Mouse (Mus musculus) MEL (cell line): ENCODE data around the gene Prss41. TPM values are rescaled to one million over a fixed set of nuclear protein-coding genes. Genes with fewer than 3 reads are reported as not detected.

ENCODE experiments used
- DNase-seq: peaks from one replicate; pipeline ENCODE4 v3.0.0; 2011; ENCODE audit warnings: low read depth, low spot score
- H3K27ac ChIP-seq: 2 replicates; pipeline ENCODE4 v1.5.1; 2012; ENCODE audit warnings: low read depth, mild to moderate bottlenecking, control low read depth, low read length, moderate library complexity; ENCODE audit not compliant: control insufficient read depth
- H3K27me3 ChIP-seq, 2 experiments: fragments of 150-350 bp in 1 of 2; sonication (generic) in 1 of 2; 2 replicates each; pipeline ENCODE4 v1.6.1; 2012; ENCODE audit warnings: low read length in 2 of 2, mild to moderate bottlenecking in 2 of 2, improper control_type of control experiment in 1 of 2, moderate library complexity in 1 of 2; ENCODE audit not compliant: insufficient read depth in 2 of 2, control insufficient read depth in 1 of 2
- H3K36me3 ChIP-seq, 2 experiments: 2 replicates each; pipeline ENCODE4 v1.6.1; 2012 to 2014; ENCODE audit warnings: low read length in 2 of 2, improper control_type of control experiment in 1 of 2, inconsistent platforms in 1 of 2, mild to moderate bottlenecking in 1 of 2; ENCODE audit not compliant: insufficient read depth in 2 of 2, control insufficient read depth in 1 of 2
- H3K4me1 ChIP-seq, 2 experiments: fragments of 150-350 bp in 1 of 2; sonication (generic) in 1 of 2; 2 replicates each; pipeline ENCODE4 v1.6.1; 2012; ENCODE audit warnings: low read length in 2 of 2, improper control_type of control experiment in 1 of 2, mild to moderate bottlenecking in 1 of 2; ENCODE audit not compliant: insufficient read depth in 2 of 2, control insufficient read depth in 1 of 2
- H3K4me3 ChIP-seq, 2 experiments: fragments of 150-350 bp in 1 of 2; sonication (generic) in 1 of 2; 2 replicates each; pipeline ENCODE4 v1.5.1; 2012; ENCODE audit warnings: low read depth in 2 of 2, low read length in 2 of 2, mild to moderate bottlenecking in 2 of 2, moderate library complexity in 2 of 2, control low read depth in 1 of 2, improper control_type of control experiment in 1 of 2; ENCODE audit not compliant: control insufficient read depth in 1 of 2, insufficient read depth in 1 of 2
- H3K79me2 ChIP-seq: 2 replicates; pipeline ENCODE4 v1.6.1; 2012; ENCODE audit warnings: mild to moderate bottlenecking, low read length, moderate library complexity; ENCODE audit not compliant: control insufficient read depth, poor library complexity, insufficient read depth
- H3K9ac ChIP-seq: 2 replicates; pipeline ENCODE4 v1.6.1; 2012; ENCODE audit warnings: low read depth, mild to moderate bottlenecking, control low read depth, low read length, moderate library complexity; ENCODE audit not compliant: control insufficient read depth, poor library complexity, severe bottlenecking
- H3K9me3 ChIP-seq: fragments of 150-350 bp; sonication (generic); replicated peaks from 2 replicates; pipeline ENCODE4 v1.6.1; 2012; ENCODE audit warnings: mild to moderate bottlenecking, low read length, improper control_type of control experiment, moderate library complexity; ENCODE audit not compliant: insufficient read depth
- CHD1 ChIP-seq: IDR thresholded peaks from 2 replicates; pipeline ENCODE4 v1.6.1; 2012; ENCODE audit warnings: low read depth, mild to moderate bottlenecking, inconsistent platforms, low read length, improper control_type of control experiment
- CHD2 ChIP-seq: IDR thresholded peaks from 2 replicates; pipeline ENCODE4 v1.6.1; 2011; ENCODE audit warnings: low read length, improper control_type of control experiment
- CTCF ChIP-seq, 3 experiments: IDR thresholded peaks in 2 of 3; conservative IDR thresholded peaks in 1 of 3; 2 replicates each; pipeline ENCODE4 v1.5.1; 2011 to 2012; ENCODE audit warnings: low read length in 3 of 3, low read depth in 2 of 3, mild to moderate bottlenecking in 2 of 3, improper control_type of control experiment in 1 of 3, inconsistent platforms in 1 of 3, mixed read lengths in 1 of 3, moderate library complexity in 1 of 3; ENCODE audit not compliant: control insufficient read depth in 1 of 3, insufficient read depth in 1 of 3, poor library complexity in 1 of 3, severe bottlenecking in 1 of 3
- GABPA ChIP-seq: IDR thresholded peaks from 2 replicates; pipeline ENCODE4 v1.6.1; 2012; ENCODE audit warnings: low read depth, mild to moderate bottlenecking, inconsistent platforms, low read length, improper control_type of control experiment, moderate library complexity
- KAT2A ChIP-seq: conservative IDR thresholded peaks from 2 replicates; pipeline ENCODE4 v1.6.1; 2012; ENCODE audit warnings: low read depth, low read length, improper control_type of control experiment, inconsistent platforms
- MAZ ChIP-seq: IDR thresholded peaks from 2 replicates; pipeline ENCODE4 v1.6.1; 2012; ENCODE audit warnings: low read depth, mild to moderate bottlenecking, inconsistent platforms, low read length, improper control_type of control experiment
- MXI1 ChIP-seq: IDR thresholded peaks from 2 replicates; pipeline ENCODE4 v1.6.1; 2011; ENCODE audit warnings: mild to moderate bottlenecking, low read depth, low read length, improper control_type of control experiment
- MYB ChIP-seq: IDR thresholded peaks from 2 replicates; pipeline ENCODE4 v1.6.1; 2011; ENCODE audit warnings: mild to moderate bottlenecking, low read depth, low read length, improper control_type of control experiment
- MYC ChIP-seq: IDR thresholded peaks from 2 replicates; pipeline ENCODE4 v1.6.1; 2011; ENCODE audit warnings: low read depth, mild to moderate bottlenecking, low read length, improper control_type of control experiment, moderate library complexity
- NRF1 ChIP-seq: IDR thresholded peaks from 2 replicates; pipeline ENCODE4 v1.6.1; 2014; ENCODE audit warnings: low read depth, mild to moderate bottlenecking, inconsistent platforms, low read length, improper control_type of control experiment, moderate library complexity; ENCODE audit not compliant: poor library complexity, insufficient read depth, severe bottlenecking
- POLR2A ChIP-seq, 2 experiments: IDR thresholded peaks; 2 replicates each; pipeline ENCODE4 v1.6.1; 2011 to 2012; ENCODE audit warnings: low read length in 2 of 2, mild to moderate bottlenecking in 2 of 2, control low read depth in 1 of 2, improper control_type of control experiment in 1 of 2, low read depth in 1 of 2, moderate library complexity in 1 of 2; ENCODE audit not compliant: control insufficient read depth in 1 of 2, insufficient read depth in 1 of 2, poor library complexity in 1 of 2
- POLR2AphosphoS2 ChIP-seq: IDR thresholded peaks from 2 replicates; pipeline ENCODE4 v1.6.1; 2011; ENCODE audit warnings: low read length, improper control_type of control experiment
- POLR2AphosphoS5 ChIP-seq: IDR thresholded peaks from 2 replicates; pipeline ENCODE4 v1.6.1; 2012; ENCODE audit warnings: low read depth, borderline replicate concordance, mild to moderate bottlenecking, inconsistent platforms, low read length, moderate library complexity, mixed read lengths
- RAD21 ChIP-seq: IDR thresholded peaks from 2 replicates; pipeline ENCODE4 v1.6.1; 2011; ENCODE audit warnings: mild to moderate bottlenecking, low read depth, low read length, improper control_type of control experiment
- RCOR1 ChIP-seq: IDR thresholded peaks from 2 replicates; pipeline ENCODE4 v1.6.1; 2012; ENCODE audit warnings: low read depth, mild to moderate bottlenecking, inconsistent platforms, low read length, improper control_type of control experiment
- SMC3 ChIP-seq: IDR thresholded peaks from 2 replicates; pipeline ENCODE4 v1.6.1; 2011; ENCODE audit warnings: low read depth, low read length, improper control_type of control experiment
- TBP ChIP-seq: IDR thresholded peaks from 2 replicates; pipeline ENCODE4 v1.8.0; 2011; ENCODE audit warnings: low read depth, low read length, improper control_type of control experiment
- TCF12 ChIP-seq: IDR thresholded peaks from 2 replicates; pipeline ENCODE4 v1.6.1; 2014; ENCODE audit warnings: low read depth, mild to moderate bottlenecking, inconsistent platforms, low read length, improper control_type of control experiment, moderate library complexity
- UBTF ChIP-seq: IDR thresholded peaks from 2 replicates; pipeline ENCODE4 v1.6.1; 2012; ENCODE audit warnings: low read depth, mild to moderate bottlenecking, inconsistent platforms, low read length, improper control_type of control experiment, moderate library complexity, borderline replicate concordance; ENCODE audit not compliant: insufficient read depth
- USF1 ChIP-seq: IDR thresholded peaks from 2 replicates; pipeline ENCODE4 v1.6.1; 2014; ENCODE audit warnings: low read depth, mild to moderate bottlenecking, inconsistent platforms, low read length, improper control_type of control experiment, moderate library complexity
- ZKSCAN1 ChIP-seq: IDR thresholded peaks from 2 replicates; pipeline ENCODE4 v1.6.1; 2012; ENCODE audit warnings: low read depth, mild to moderate bottlenecking, inconsistent platforms, low read length, improper control_type of control experiment, moderate library complexity
- polyA plus RNA-seq, 2 experiments: library from polyadenylated mRNA; stranded (reverse) in 1 of 2; unstranded in 1 of 2; fragments of >175 nt in 1 of 2; fragments of >200 nt in 1 of 2; gene quantifications; 2 replicates each; pipeline versions ENCODE4 v1.2.1 to v1.2.4; 2012; ENCODE audit warnings: low replicate concordance in 2 of 2, low read depth in 1 of 2; ENCODE audit not compliant: insufficient read length in 2 of 2, insufficient read depth in 1 of 2, missing spikeins in 1 of 2
- total RNA-seq: library from RNA; depleted of rRNA; stranded (reverse); fragments of 300-350 nt; gene quantifications from 2 replicates; pipeline ENCODE4 v1.2.3, GENCODE M21; 2012

Prss41 gene
- total and polyA plus RNA-seq, 3 experiments: 3.4 to 12.8 TPM; not detected in 1

DNA sequence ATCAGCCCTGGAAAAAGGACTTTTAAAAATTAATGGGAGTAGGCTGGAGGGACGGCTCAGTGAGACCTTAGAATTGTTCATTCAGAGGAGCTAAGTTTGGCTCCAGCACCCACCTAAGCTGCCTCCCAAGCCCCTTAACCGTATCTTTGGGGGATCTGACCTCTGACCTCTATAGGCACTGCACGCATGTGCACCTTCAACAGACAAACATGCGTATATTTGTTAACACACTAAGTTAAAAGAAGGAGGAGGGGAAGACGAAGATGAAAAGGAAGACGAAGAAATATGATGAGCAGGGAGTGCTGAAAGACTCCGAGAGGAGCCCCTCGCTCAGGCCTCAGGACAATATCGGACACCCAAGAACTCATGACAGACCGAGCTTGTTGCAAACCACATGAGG, 42.3 kb downstream of the Prss41 start:
- no peak for DNase-seq
- H3K9ac ChIP-seq: peak overlapping the region; percentile 9; the same call in 1 of the 2 replicates
- no peak for TF ChIP-seq POLR2A (IDR thresholded peaks at IDR 0.05; ENCODE audit: control insufficient read depth in 1 of 2, insufficient read depth in 1 of 2, low read depth in 1 of 2, low read length in 2 of 2, poor library complexity in 1 of 2)
- TF ChIP-seq, all 39 proteins: peak for 0
- H3K27me3 ChIP-seq: no peaks in the 10 kb centered on the region
- peak overlapping the region in 1 of 2 experiments; percentile 8; a peak in 1 of 4 replicates for H3K4me3 ChIP-seq
- no peaks in the 10 kb centered on the region for H3K9me3 ChIP-seq
- H3K36me3 ChIP-seq: peaks cover 2 to 18% of the 10 kb centered on the region in 2 experiments; a peak in 3 of 4 replicates
- peaks cover 37% of the 10 kb centered on the region for H3K79me2 ChIP-seq
- H3K4me1 ChIP-seq: peaks cover 4 to 5% of the 10 kb centered on the region in 2 experiments; a peak in 3 of 4 replicates
- H3K27ac ChIP-seq: no peak overlapping the region

DNA sequence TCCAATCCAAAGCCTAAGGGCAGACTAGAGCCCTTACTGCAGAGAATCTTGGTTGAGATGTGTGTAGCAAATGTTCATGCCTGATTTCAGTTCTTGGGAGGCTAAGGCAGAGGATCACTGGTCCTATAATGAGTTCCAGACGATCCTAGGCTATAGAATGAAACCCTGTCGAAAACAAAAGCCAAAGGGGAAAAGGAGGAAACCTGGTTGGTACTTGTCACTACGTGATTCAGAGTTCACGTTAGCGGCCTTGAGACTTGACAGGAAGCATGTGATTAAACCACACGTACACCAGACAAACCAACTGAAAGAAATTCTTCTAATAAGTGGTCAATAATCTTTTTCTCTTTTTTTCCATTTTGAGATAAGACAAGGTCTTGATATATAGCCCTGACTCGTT, 46.7 kb downstream of the Prss41 start:
- Histone ChIP-seq H3K9ac (no peak overlapping the region), H3K4me1 (peaks cover 0 to 4% of the 10 kb centered on the region in 2 experiments; a peak in 2 of 4 replicates), H3K36me3 (peaks cover 0 to 3% of the 10 kb centered on the region in 2 experiments; a peak in 2 of 4 replicates), H3K9me3 (no peaks in the 10 kb centered on the region), H3K27me3 (peaks cover 0 to under 1% of the 10 kb centered on the region in 2 experiments; a peak in 1 of 4 replicates), H3K79me2 (no peaks in the 10 kb centered on the region; the same call in 1 of the 2 replicates)
- DNase-seq: no peak
- TF ChIP-seq RAD21: no peak
- no peak for TF ChIP-seq MXI1
- TF ChIP-seq USF1: no peak
- no peak for TF ChIP-seq CTCF (IDR thresholded peaks at IDR 0.05 in 2 of 3, conservative IDR thresholded peaks at IDR 0.05 in 1 of 3; ENCODE audit: control insufficient read depth in 1 of 3, insufficient read depth in 1 of 3, low read depth in 2 of 3, low read length in 3 of 3, poor library complexity in 1 of 3, severe bottlenecking in 1 of 3)
- TF ChIP-seq ZKSCAN1: no peak
- no peak for TF ChIP-seq MYB
- TF ChIP-seq SMC3: no peak
- no peak for TF ChIP-seq KAT2A
- TF ChIP-seq TCF12: no peak
- TF ChIP-seq MYC: no peak
- TF ChIP-seq, all 39 proteins: peak for 0
- H3K27ac ChIP-seq: no peak overlapping the region
- no peak overlapping the region for H3K4me3 ChIP-seq

DNA sequence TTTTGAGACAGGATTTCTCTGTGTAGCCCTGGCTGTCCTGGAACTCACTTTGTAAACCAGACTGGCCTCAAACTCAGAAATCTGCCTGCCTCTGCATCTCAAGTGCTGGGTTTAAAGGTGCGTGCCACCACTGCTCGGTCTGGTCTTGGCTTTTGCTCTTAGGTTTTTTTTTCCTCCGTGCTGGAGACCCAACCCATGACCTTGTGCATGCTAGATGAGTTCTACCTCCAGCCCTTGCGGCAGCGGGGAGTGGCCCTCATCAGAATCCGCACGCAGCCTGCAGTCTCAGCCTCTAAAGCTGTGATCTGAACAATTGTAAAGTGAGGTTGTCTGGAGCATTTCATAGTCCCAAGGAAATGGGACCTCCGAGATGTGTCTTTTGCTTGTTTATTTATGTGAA, 48.6 kb downstream of the Prss41 start:
- Histone ChIP-seq H3K36me3 (no peaks in the 10 kb centered on the region), H3K4me3 (no peak overlapping the region), H3K9ac (no peak overlapping the region), H3K79me2 (no peaks in the 10 kb centered on the region), H3K27me3 (peaks cover 0 to 2% of the 10 kb centered on the region in 2 experiments; a peak in 1 of 4 replicates), H3K9me3 (no peaks in the 10 kb centered on the region), H3K4me1 (no peaks in the 10 kb centered on the region), H3K27ac (no peak overlapping the region)
- DNase-seq: no peak
- TF ChIP-seq TBP: no peak
- no peak for TF ChIP-seq CTCF (IDR thresholded peaks at IDR 0.05 in 2 of 3, conservative IDR thresholded peaks at IDR 0.05 in 1 of 3; ENCODE audit: control insufficient read depth in 1 of 3, insufficient read depth in 1 of 3, low read depth in 2 of 3, low read length in 3 of 3, poor library complexity in 1 of 3, severe bottlenecking in 1 of 3)
- no peak for TF ChIP-seq UBTF
- no peak for TF ChIP-seq RAD21
- TF ChIP-seq KAT2A: no peak
- no peak for TF ChIP-seq GABPA
- no peak for TF ChIP-seq POLR2A (IDR thresholded peaks at IDR 0.05; ENCODE audit: control insufficient read depth in 1 of 2, insufficient read depth in 1 of 2, low read depth in 1 of 2, low read length in 2 of 2, poor library complexity in 1 of 2)
- no peak for TF ChIP-seq CHD2
- TF ChIP-seq MYC: no peak
- no peak for TF ChIP-seq TCF12
- TF ChIP-seq CHD1: no peak
- no peak for TF ChIP-seq MAZ
- no peak for TF ChIP-seq NRF1
- no peak for TF ChIP-seq POLR2AphosphoS5
- no peak for TF ChIP-seq POLR2AphosphoS2
- TF ChIP-seq RCOR1: no peak
